Mouse (Mus musculus) thymus, adult 2 months (tissue): ENCODE data around the gene Slc12a8. TPM values are rescaled to one million over a fixed set of nuclear protein-coding genes. Genes with fewer than 3 reads are reported as not detected.

Experiments used
- DNase-seq: peaks from one replicate; pipeline ENCODE4 v3.0.0; 2021
- H3K27ac ChIP-seq: fragments of 200-500 bp; 2 replicates; pipeline ENCODE4 v1.5.1; 2012; ENCODE audit warnings: low read length, control low read depth; ENCODE audit not compliant: control insufficient read depth, insufficient read depth
- H3K27me3 ChIP-seq: fragments of 200-500 bp; 2 replicates; pipeline ENCODE4 v1.6.1; 2012; ENCODE audit warnings: mild to moderate bottlenecking, low read length, moderate library complexity, mixed read lengths; ENCODE audit not compliant: control insufficient read depth, insufficient read depth
- H3K36me3 ChIP-seq: fragments of 200-500 bp; 2 replicates; pipeline ENCODE4 v1.6.1; 2012; ENCODE audit warnings: mild to moderate bottlenecking, low read length, moderate library complexity; ENCODE audit not compliant: control insufficient read depth, insufficient read depth
- H3K4me1 ChIP-seq: fragments of 200-500 bp; replicated peaks from 2 replicates; pipeline ENCODE4 v1.6.1; 2012; ENCODE audit warnings: low read length; ENCODE audit not compliant: control insufficient read depth, insufficient read depth
- H3K4me3 ChIP-seq: fragments of 200-500 bp; 2 replicates; pipeline ENCODE4 v1.5.1; 2012; ENCODE audit warnings: mild to moderate bottlenecking, low read length, control low read depth, moderate library complexity; ENCODE audit not compliant: control insufficient read depth, insufficient read depth
- CTCF ChIP-seq: fragments of 200-500 bp; IDR thresholded peaks from 2 replicates; pipeline ENCODE4 v1.5.1; 2012; ENCODE audit warnings: mild to moderate bottlenecking, control low read depth, low read length, moderate library complexity, borderline replicate concordance; ENCODE audit not compliant: control insufficient read depth, poor library complexity, insufficient read depth; ENCODE audit errors: extremely low read depth
- POLR2A ChIP-seq: fragments of 200-500 bp; IDR thresholded peaks from 2 replicates; pipeline ENCODE4 v1.6.1; 2012; ENCODE audit warnings: mild to moderate bottlenecking, low read length, control low read depth, moderate library complexity; ENCODE audit not compliant: control insufficient read depth, poor library complexity, insufficient read depth; ENCODE audit errors: extremely low read depth
- WGBS: fragments of 180-500 bp; shearing (Covaris S2); methylation state at CpG from one replicate; pipeline ENCODE4 v1.1.7; 2018; 5-methylcytosine and 5-hydroxymethylcytosine counted together
- polyA plus RNA-seq: library from polyadenylated mRNA; depleted of rRNA; stranded (reverse); fragments of >200 nt; gene quantifications from 2 replicates; pipeline ENCODE4 v1.2.3, GENCODE M21; 2012

Slc12a8 gene
- polyA plus RNA-seq, 1 experiment, result 0.51 TPM

DNA sequence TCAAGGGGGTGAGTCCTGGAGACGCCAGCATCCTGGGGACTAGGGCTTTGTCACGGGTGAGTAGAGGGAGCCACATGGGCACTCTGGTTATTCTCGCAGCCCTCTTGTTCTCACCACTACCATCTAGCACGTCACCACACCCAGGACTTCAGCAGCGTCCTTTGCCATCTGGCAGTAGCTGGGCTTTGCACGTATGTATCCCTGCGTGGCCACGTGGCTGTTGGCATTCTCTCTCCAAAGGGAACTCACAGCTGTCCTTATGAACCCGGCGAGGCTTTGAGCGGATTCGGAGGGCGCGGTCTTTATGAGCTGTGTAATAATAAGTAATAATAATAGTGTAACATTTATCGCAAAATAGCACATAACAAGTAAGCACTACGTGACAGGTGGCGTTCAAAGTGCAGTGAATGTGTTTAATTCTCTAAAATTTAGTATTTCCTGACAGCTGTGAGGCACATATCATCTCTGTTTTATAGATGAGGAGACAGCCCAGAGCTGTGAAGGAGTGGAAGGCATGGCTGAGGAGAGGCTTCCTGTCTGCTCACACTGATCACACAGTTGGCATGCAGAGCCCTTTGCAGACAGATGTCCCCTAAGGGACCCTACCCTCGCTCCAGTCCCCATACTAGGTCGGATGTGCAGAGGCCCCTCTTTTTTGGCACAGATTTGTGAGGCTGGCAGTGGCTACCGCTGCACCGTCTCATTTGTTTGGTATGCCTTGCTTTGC lies 20.5 kb downstream of the Slc12a8 start:
- no peak for DNase-seq
- no peaks in the 10 kb centered on the region for H3K4me1 ChIP-seq
- no peak overlapping the region for H3K27ac ChIP-seq
- TF ChIP-seq POLR2A (no peak), CTCF (no peak)
- H3K27me3 ChIP-seq, result no peaks in the 10 kb centered on the region
- no peaks in the 10 kb centered on the region for H3K36me3 ChIP-seq
- 96% methylated on average over 21 of the region's 21 CpGs for WGBS
- no peak overlapping the region for H3K4me3 ChIP-seq

DNA sequence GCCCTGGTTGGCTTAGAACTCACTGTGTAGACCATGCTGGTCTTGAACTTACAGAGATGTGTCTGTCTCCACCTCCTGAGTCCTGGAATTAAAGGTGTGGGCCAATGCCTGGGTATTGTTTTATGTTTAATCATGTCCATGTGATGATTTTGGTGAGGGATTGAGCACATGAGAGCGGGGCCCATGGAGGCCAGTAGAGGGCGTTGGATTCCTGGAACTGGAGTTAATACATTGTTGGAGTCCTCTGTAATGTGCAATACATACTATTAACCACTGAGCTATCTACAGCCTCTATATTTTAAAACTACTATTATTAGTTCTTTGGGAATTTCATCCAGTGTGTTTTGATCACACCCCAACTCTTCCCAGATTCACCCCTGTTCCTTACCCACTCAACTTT lies 27.2 kb downstream of the Slc12a8 start:
- no peak for TF ChIP-seq CTCF
- TF ChIP-seq POLR2A, result no peak
- H3K27ac ChIP-seq, result no peak overlapping the region
- no peak for DNase-seq
- H3K4me3 ChIP-seq, result no peak overlapping the region
- H3K4me1 ChIP-seq, result no peaks in the 10 kb centered on the region
- WGBS, result 97% methylated on average over 2 of the region's 2 CpGs
- H3K27me3 ChIP-seq, result no peaks in the 10 kb centered on the region
- H3K36me3 ChIP-seq, result no peaks in the 10 kb centered on the region

DNA sequence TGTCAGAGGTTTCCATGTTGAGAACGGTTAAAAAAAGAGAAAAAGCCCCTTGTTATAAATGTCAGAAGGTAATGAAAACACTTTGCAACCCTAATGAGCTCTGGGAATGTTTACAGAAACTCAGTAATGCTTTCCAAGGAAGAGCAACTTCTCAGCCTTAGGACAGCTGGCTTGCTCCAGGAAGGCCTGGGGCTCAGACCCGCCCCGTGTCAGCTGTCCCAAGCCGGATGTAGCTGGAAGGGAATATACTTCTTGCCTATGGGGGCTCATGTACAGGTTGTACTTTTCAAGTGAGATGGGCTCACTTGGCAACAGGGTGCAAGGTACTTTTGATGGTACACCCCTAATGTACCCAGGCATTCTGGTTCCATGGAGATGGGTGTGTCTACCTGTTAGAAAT lies 28.4 kb downstream of the Slc12a8 start:
- TF ChIP-seq POLR2A (no peak), CTCF (no peak)
- Histone ChIP-seq H3K36me3 (no peaks in the 10 kb centered on the region), H3K27me3 (no peaks in the 10 kb centered on the region), H3K4me1 (no peaks in the 10 kb centered on the region), H3K27ac (no peak overlapping the region), H3K4me3 (no peak overlapping the region)
- no peak for DNase-seq
- 93% methylated on average over 4 of the region's 4 CpGs for WGBS

DNA sequence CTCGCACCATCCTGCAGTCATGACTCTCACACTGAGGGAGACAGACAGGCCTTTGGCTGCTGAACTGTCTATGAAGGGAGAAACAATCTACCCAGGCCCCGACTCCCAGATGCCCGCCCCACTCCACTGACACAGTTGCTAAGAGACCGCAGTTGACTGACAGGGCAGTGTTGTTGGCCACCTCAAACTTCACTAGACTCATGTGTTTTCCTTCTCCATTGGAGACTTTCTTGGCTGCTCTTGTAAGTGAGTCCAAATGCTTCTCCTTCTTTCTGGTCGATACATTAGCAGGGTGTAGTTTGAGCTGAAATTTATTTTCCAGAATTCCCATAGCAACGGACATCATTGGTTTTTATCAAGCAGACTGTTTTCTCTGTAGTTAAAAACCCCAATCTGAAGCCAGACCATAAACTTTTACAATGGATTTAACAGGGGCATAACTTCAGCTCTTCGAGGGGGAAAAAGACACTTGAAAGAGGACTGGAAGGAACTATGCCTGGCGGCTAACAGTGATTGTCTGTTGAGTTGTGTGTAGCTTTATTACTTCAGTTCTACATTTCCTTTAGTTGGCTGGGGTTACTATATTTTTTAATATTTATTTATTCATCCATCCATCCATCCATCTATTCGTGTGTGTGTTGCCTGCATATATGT lies 36.7 kb downstream of the Slc12a8 start:
- no peak for DNase-seq
- H3K36me3 ChIP-seq, result no peaks in the 10 kb centered on the region
- TF ChIP-seq POLR2A, result no peak
- TF ChIP-seq CTCF, result no peak
- WGBS, result 90% methylated on average over 9 of the region's 9 CpGs
- no peaks in the 10 kb centered on the region for H3K4me1 ChIP-seq
- H3K27ac ChIP-seq, result no peak overlapping the region
- no peak overlapping the region for H3K4me3 ChIP-seq
- no peaks in the 10 kb centered on the region for H3K27me3 ChIP-seq

DNA sequence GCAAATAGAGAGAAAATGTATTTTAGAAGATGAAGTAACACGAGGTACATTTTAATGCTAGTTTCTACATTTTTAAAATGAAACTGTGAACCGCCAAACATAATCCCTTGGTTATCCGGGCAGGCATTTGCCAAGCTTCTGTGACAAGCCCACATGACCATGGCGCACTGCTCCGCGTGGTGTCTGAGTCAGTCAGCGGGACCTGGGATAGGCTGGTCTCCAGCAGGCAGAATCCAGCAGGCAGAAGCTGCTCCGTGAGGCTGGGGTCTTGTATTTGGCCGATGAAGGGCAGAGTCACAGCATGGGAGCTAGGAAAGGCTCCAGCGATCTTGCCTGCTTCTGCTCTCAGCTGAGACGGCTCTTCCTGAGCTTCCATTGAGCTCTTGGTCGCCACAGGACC lies 41.0 kb downstream of the Slc12a8 start:
- Histone ChIP-seq H3K27ac (no peak overlapping the region), H3K4me1 (no peaks in the 10 kb centered on the region), H3K27me3 (no peaks in the 10 kb centered on the region), H3K4me3 (no peak overlapping the region), H3K36me3 (no peaks in the 10 kb centered on the region)
- DNase-seq, result no peak
- WGBS, result 97% methylated on average over 12 of the region's 12 CpGs
- TF ChIP-seq CTCF, result no peak
- TF ChIP-seq POLR2A, result no peak

DNA sequence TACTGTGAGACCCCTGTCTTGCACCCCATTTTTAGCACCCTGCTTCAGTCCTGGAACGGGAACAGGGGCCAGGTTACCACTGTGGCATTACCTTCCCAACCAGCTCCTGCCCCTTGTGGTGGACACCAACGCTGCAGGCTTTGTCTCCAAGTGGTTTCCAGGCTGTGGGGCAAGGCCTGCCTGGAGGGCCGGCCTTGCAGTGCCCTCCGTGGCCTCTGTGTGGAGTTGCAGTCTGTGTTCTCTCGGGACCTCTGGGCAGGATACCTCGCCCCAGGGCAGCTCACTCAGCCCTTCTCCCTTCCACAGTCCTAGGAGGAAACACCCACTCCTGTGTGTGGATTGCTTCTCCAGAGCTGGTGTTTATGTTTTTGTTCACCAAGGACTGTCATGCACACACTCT lies 43.2 kb downstream of the Slc12a8 start:
- 7% methylated on average over 6 of the region's 6 CpGs for WGBS

More for the DNA sequence above, 43.2 kb downstream of the Slc12a8 start:
- no peak overlapping the region for H3K27ac ChIP-seq
- peak; percentile 37 for DNase-seq
- no peaks in the 10 kb centered on the region for H3K36me3 ChIP-seq
- no peak overlapping the region for H3K4me3 ChIP-seq
- no peaks in the 10 kb centered on the region for H3K4me1 ChIP-seq
- TF ChIP-seq POLR2A (no peak), CTCF (peak; percentile 71; the same call in 1 of the 2 replicates)
- H3K27me3 ChIP-seq, result no peaks in the 10 kb centered on the region
